Mouse (Mus musculus) cerebellum, adult 11-12 months (tissue): ENCODE measurements around the gene Kcnj16.
A peak's percentile ranks its signal among the peaks of the same experiment; 100 is the strongest.

ENCODE experiments used
- DNase-seq: peaks from one replicate; pipeline ENCODE4 v3.0.0; 2022

Gene Kcnj16

DNA sequence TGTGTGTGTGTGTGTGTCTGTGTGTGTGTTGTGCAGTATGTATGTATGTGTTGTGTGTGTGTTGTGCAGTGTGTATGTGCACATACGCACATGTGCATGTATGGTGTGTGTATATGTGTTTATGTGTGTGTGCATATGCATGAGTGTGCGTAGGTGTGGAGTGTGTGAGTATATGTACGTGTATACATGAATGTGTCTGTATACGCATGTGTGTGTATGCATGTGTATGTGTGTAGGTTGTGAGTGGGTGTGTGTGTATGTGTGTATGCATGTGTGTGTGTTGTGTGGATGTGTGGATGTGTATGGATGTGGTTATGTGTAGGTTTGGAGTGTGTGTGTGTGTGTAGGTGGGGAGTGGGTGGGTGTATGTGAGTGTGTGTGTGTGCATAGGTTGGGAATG, 89.6 kb downstream of the Kcnj16 start:
- no peak for DNase-seq

DNA sequence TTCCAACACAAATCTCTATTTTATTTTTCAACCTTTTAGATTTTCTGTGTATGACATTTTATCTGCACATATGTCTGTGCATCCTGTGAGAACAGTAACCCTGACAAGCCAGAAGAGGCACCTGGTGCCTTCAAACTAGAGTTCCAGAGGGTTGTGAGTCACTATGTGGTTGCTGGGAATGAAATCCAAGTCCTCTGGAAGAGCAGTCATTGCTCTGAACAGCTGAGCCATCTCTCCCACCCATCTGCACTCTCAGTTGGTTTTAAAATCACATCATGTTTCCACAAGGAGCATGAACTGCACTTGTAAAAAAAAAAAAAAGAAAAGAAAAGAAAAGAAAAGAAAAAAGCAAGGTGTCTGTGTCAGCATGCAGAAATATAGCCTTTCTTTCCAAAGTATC, 91.6 kb downstream of the Kcnj16 start:
- no peak for DNase-seq

DNA sequence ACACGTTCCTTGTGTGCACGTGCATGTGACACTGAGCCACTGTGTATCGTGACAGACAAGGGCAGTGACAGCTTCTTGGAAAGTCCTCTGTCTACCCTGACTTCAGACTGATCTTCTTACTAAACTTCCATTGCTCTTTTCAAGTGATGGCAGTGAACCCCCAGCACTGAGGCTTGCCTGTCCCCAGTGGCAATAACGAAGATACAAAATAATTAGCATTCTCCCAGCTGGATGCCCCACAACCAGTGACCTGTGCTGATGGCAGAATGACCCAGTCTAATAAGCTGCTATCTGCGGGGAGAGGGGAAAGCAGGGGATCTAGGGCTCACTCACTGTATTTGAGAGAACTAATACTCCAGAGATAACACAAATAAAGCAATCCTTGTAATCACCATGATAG, 92.4 kb downstream of the Kcnj16 start:
- DNase-seq, result no peak

DNA sequence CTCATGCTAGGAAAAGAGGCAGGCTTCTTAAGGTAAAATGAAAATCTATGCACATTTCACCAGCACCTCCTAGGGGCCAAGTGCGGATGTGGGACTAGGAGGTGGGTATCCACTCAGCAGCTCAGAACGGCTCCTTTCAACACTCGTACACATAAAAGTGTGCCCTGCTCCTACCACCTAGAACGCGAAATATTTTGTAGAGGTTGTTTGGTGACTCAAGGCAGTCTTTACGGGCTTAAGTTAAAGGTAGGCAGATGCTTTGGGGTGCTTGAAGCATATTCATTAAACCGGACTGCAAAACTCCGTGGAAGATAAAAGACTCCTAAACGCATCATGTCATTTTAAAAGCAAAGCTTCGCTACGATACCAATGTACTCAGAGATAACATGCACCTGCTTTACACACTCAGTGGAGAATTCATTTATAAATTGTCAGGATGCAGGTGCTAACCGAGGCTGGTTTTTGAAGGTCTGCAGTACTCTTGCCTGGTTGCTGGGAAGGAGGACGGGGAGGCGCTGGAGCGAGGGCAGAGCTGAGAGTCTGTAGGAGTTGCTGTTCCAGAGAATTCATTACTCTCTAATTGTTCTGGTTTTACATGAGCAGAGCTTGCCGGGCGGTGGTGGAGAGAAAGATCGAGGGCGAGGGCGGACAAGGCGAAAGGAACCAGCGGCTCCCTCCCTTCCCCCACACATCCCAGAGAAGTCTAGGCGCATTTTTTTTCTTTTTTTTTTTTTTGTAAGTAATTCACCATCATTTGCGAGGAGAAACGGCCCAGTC, 97.1 kb downstream of the Kcnj16 start:
- no peak for DNase-seq

DNA sequence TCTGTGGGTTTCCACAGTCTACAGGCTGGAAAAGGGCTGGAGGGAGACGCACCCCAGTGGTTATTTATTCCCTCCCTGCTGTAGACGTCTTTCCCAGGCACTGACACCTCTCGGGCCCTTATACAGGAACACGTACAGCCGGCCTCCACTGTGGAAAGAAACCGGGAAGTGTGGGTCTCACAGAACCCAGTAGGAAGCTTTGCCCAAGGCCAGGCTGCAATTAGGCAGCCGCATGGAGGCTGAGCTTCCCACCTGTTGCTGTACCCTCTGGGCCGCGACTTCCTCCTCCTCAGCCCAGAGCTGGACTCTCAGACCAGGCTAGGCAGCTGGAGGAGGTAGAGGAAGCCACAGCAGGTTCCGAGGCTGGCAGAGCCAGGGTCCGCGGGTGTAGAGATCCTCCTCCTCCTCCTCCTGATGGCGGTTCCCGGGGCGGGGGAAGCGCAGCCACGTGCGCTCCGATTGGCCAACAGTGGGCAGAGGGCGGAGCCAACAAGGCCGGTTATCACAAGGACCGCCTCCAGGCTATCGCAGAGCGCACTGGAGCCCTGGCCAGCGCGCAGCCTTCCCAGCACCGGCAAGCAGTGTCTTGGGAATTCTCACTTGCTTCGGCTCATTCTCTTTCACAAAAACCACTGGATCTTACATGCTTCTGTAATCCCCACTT, 97.9 kb downstream of the Kcnj16 start, which contains the start of gene Kcnj2:
TSS of gene Kcnj2 (plus strand) at position 530 of the 664 bp plus-strand sequence.
- DNase-seq, result peak; percentile 38

DNA sequence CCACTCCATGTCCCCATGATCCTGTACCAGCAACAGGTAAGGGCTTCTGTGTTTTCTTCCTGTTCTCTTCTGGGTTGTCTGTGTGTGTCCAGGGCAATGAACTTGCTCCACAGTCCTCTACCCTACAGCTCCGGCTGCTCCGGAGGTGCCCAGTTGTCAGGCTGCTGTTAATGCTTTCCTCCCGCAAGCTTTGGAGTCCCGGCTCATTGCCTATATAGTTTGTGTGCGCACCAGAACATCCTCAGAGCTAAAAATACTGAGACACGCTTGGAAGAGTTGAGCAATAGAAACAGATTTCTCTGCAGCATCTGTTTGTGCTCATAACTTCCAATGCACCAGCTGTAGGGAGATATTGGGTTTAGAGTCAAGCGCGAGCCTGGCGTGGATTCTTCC, 98.5 kb downstream of the Kcnj16 start:
- no peak for DNase-seq

DNA sequence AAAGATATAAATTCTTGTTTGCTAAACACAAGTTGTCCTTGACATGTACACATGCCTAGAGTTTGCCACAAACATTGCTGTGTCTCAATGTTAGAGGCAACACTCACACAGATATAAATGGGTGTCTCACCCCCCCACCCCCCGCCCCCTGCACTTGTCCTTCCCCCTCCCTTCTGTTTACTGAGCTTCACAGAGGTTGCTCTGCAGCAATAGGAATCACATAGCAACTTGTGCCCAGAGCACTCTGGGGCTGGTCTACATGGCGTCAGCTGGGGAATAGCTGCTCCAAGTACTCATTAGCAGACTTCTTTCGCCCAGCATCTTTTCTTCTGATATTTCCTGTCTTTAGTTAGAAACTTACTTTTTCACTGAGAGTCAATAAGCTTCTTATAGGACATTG, 100.0 kb downstream of the Kcnj16 start:
- no peak for DNase-seq

DNA sequence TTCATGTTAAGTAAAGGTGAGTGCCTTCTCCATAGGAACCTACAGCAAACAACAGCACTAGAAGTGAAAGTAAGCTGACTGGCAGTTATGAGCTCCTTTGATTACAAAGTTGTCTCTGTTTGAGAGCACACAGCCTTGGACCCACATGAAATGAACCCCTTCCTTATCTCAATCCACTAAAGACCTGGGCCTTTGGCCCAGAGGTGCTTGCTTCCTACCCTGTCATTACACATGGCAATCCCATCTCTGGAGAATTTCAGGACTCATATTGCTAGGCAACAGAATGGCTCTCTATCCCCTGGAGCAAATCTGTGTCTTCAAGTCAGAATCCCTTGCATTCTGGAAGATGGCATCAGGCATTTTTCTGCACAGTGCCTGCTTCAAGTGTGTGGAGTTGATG, 102.6 kb downstream of the Kcnj16 start:
- DNase-seq, result no peak

DNA sequence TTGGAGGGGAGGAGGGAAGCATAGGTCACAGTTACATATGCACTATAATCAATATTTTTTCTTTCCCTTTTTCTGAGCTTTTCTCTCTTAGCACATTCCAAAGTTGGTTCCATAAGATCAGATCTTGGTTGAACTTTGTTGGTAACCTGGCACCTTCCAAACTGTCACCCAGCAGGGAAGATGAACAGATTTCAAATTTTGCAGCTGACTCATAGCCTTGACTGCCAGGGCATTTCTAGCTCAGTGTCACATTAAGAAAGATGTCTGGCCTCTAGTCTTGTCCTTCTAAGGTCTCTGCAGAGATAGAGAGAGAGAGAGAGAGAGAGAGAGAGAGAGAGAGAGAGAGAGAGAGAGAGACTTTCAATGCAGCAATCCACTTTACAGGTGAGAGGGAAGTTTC, 106.3 kb downstream of the Kcnj16 start:
- no peak for DNase-seq
